Mouse (Mus musculus) hindbrain, embryonic 10.5 days (tissue): Measurements from ENCODE around the gene Slc26a10. TPM values are rescaled to one million over a fixed set of nuclear protein-coding genes. Genes with fewer than 3 reads are reported as not detected.

Experiments
- DNase-seq: peaks from one replicate; pipeline ENCODE4 v3.0.0-alpha.2; 2017; ENCODE audit warnings: low spot score
- H3K27ac ChIP-seq: fragments of 300-500 bp; sonication (generic); 2 replicates; pipeline ENCODE4 v1.5.1; 2016; ENCODE audit warnings: mild to moderate bottlenecking, moderate library complexity
- H3K27me3 ChIP-seq: fragments of 300-500 bp; sonication (generic); 2 replicates; pipeline ENCODE4 v1.6.1; 2016; ENCODE audit warnings: mild to moderate bottlenecking; ENCODE audit not compliant: poor library complexity, insufficient read depth, severe bottlenecking
- H3K36me3 ChIP-seq: fragments of 300-500 bp; sonication (generic); 2 replicates; pipeline ENCODE4 v1.6.1; 2016; ENCODE audit warnings: mild to moderate bottlenecking, moderate library complexity
- H3K4me1 ChIP-seq: fragments of 300-500 bp; sonication (generic); replicated peaks from 2 replicates; pipeline ENCODE4 v1.6.1; 2016; ENCODE audit warnings: mild to moderate bottlenecking
- H3K4me3 ChIP-seq: fragments of 300-500 bp; sonication (generic); 2 replicates; pipeline ENCODE4 v1.5.1; 2016; ENCODE audit warnings: mild to moderate bottlenecking, moderate library complexity
- H3K9me3 ChIP-seq: fragments of 300-500 bp; sonication (generic); 2 replicates; pipeline ENCODE4 v1.6.1; 2016; ENCODE audit warnings: mild to moderate bottlenecking, moderate library complexity
- WGBS: fragments of 180-500 bp; shearing (Covaris S2); methylation state at CpG from one replicate; pipeline ENCODE4 v1.1.7; 2016; 5-methylcytosine and 5-hydroxymethylcytosine counted together
- polyA plus RNA-seq: library from polyadenylated mRNA; unstranded; fragments of >200 nt; fragmentation: Nextera tagmentation; extraction: Ambion mirVana; gene quantifications from 2 replicates; pipeline ENCODE4 v1.2.1, GENCODE M21; 2016

Gene Slc26a10
- polyA plus RNA-seq, 1 experiment from 2014 or later: 1.6 TPM

GRCm38 (mm10) chr10:127211414-127211854 lies 31.0 kb upstream of the Slc26a10 start, which contains the start of gene Pip4k2c:
Gene Pip4k2c, minus strand, starts transcription at chr10:127211585.
- Histone ChIP-seq H3K9me3 (no peaks in the 10 kb centered on the region), H3K27ac (peak within 1 kb of the TSS; percentile 87), H3K4me1 (peaks cover 20% of the 10 kb centered on the region), H3K36me3 (peaks cover 25% of the 10 kb centered on the region), H3K4me3 (peak within 1 kb of the TSS; percentile 76), H3K27me3 (peaks cover 5% of the 10 kb centered on the region; the same call in 1 of the 2 replicates)
- WGBS: under 1% methylated on average over 47 of the region's 47 CpGs
- DNase-seq: peak; percentile 88

GRCm38 (mm10) chr10:127210961-127211405 lies 30.5 kb upstream of the Slc26a10 start:
- Histone ChIP-seq H3K27me3 (peaks cover 5% of the 10 kb centered on the region; the same call in 1 of the 2 replicates), H3K4me3 (peak overlapping the region; percentile 76), H3K27ac (peak overlapping the region; percentile 87), H3K9me3 (no peaks in the 10 kb centered on the region), H3K36me3 (peaks cover 30% of the 10 kb centered on the region), H3K4me1 (peaks cover 20% of the 10 kb centered on the region)
- no peak for DNase-seq
- WGBS: under 1% methylated on average over 25 of the region's 25 CpGs

DNA sequence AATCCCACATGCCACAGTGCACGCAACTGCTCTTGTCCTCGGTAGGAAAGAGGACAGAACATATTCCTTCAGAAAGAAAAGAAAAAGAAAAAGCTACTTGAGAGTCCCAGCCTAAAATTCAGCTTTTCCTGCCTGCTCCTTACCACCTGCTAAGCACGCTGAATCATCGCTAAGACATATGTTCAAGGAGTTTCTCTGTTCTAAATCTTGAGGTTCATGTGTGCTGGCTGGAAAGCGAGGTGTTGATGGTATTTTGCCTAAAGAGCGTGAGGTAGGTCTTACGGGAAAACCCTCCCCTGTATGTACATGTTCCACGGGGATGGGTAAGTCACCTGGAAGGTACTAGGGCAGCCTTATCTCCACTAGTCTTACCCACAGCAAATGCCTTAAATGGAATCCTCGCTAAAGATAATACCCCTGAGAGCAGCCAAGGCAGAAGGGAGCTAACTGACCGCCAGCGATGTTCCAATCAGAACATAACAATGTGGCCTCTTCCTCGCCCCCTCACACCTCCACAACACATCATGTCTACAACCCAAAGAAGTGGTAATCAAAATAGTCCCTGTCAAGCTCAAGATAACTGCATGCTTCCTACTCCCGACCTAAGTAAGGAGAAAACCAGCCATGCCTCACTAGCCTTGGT lies 29.6 kb upstream of the Slc26a10 start:
- Histone ChIP-seq H3K36me3 (peaks cover 39% of the 10 kb centered on the region), H3K27me3 (peaks cover 5% of the 10 kb centered on the region; the same call in 1 of the 2 replicates), H3K4me3 (peak overlapping the region; percentile 76), H3K4me1 (peaks cover 20% of the 10 kb centered on the region), H3K27ac (no peak overlapping the region), H3K9me3 (no peaks in the 10 kb centered on the region)
- DNase-seq: no peak
- WGBS: 89% methylated on average over 13 of the region's 13 CpGs

DNA sequence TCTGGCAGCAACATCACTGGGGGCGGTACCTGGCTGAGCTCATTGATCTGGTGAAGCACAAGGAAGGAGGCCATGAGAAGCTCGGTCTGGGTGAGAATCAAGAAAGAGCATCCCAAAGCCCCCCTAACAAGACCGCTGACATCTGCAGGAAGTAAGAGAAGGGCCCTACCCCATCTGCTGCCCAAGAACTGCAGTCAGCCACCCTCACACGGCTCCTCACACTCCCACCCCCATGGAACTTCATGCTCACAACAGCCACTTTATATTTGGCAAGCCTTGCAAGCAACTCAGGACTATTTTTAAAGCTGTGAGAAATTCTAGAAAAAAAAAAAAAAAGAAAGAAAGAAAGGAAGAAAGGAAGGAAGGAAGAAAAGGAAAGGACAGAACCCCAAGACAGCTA lies 28.5 kb upstream of the Slc26a10 start:
- Histone ChIP-seq H3K9me3 (no peaks in the 10 kb centered on the region), H3K4me3 (no peak overlapping the region), H3K27ac (no peak overlapping the region), H3K4me1 (peaks cover 20% of the 10 kb centered on the region), H3K27me3 (peaks cover 5% of the 10 kb centered on the region; the same call in 1 of the 2 replicates), H3K36me3 (peaks cover 49% of the 10 kb centered on the region)
- WGBS: 83% methylated on average over 4 of the region's 4 CpGs
- no peak for DNase-seq

DNA sequence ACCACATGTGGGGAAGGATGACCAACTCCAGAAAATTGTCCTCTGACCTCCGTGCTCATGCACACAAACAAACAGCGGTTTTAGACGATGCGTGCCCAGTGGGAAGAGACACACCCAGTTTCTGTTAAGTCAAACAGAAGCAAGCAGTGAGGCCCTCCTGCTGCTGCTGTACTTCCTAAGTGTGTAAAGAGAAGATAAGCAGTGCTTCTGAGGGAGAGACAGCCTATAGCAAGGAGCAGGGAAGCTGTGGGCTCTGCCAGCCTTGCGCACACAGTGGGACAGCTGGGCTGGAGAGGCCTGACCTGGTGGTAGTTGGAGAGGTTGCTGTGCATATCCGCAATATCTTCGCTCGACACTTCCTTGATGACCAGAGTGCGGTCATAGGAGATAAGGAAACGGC lies 24.9 kb upstream of the Slc26a10 start:
- H3K27me3 ChIP-seq: no peaks in the 10 kb centered on the region
- no peak overlapping the region for H3K4me3 ChIP-seq
- WGBS: 91% methylated on average over 10 of the region's 10 CpGs
- no peak overlapping the region for H3K27ac ChIP-seq
- H3K36me3 ChIP-seq: peaks cover 80% of the 10 kb centered on the region
- H3K9me3 ChIP-seq: no peaks in the 10 kb centered on the region
- DNase-seq: no peak
- peaks cover 12% of the 10 kb centered on the region for H3K4me1 ChIP-seq

- 93% methylated on average over 5 of the region's 5 CpGs for WGBS
- Histone ChIP-seq H3K9me3 (no peaks in the 10 kb centered on the region), H3K4me3 (no peak overlapping the region), H3K27ac (peak overlapping the region; percentile 10; the same call in 1 of the 2 replicates), H3K36me3 (peaks cover 88% of the 10 kb centered on the region), H3K4me1 (peaks cover 5% of the 10 kb centered on the region), H3K27me3 (no peaks in the 10 kb centered on the region)
- DNase-seq: no peak
Observed at GRCm38 (mm10) chr10:127204589-127204988, 24.1 kb upstream of the Slc26a10 start.

DNA sequence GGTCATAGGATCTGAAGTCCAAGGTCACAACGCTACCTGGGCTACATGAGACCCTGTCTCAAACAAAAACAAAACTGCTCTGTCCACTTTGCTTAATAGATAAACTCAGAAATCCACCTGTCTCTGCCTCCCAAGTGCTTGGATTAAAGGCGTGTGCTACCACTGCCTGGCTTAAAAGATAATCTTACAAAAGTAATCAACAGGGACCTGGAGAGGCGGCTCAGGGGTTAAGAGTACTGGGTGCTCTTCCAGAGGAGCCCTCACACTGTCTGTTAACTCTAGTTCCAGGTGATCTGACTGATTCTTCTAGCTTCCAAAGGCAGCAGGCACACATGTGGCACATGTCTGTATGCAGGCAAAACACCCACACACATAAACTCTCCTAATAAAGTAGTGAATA lies 22.7 kb upstream of the Slc26a10 start:
- H3K27ac ChIP-seq: no peak overlapping the region
- H3K36me3 ChIP-seq: peaks cover 94% of the 10 kb centered on the region
- no peaks in the 10 kb centered on the region for H3K27me3 ChIP-seq
- no peak overlapping the region for H3K4me3 ChIP-seq
- no peaks in the 10 kb centered on the region for H3K9me3 ChIP-seq
- WGBS: 92% methylated on average over 3 of the region's 3 CpGs
- DNase-seq: no peak
- peaks cover 5% of the 10 kb centered on the region; the same call in 1 of the 2 replicates for H3K4me1 ChIP-seq

DNA sequence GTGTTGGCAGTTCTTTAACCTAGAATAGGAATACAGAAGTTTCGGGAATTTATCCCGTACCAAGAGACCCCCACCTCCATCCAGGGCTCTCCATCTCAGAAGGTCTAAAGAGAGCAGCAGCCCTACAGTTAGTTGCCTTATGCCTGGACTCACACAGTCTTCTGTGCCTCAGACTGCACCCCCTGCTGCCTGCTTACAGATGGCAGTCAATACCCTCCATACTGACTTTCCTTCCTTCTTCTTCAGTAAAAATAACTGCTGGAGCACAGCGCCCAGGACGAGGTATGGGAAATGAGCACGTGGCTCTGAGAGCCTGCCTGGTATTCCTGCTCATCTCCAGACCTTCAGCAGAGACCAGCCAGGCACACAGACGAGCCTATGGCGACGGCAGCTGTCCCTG lies 19.8 kb upstream of the Slc26a10 start:
- Histone ChIP-seq H3K27me3 (no peaks in the 10 kb centered on the region), H3K4me3 (no peak overlapping the region), H3K27ac (no peak overlapping the region), H3K36me3 (peaks cover 77% of the 10 kb centered on the region), H3K9me3 (no peaks in the 10 kb centered on the region), H3K4me1 (peaks cover 29% of the 10 kb centered on the region)
- WGBS: 87% methylated on average over 8 of the region's 8 CpGs
- no peak for DNase-seq

GRCm38 (mm10) chr10:127199474-127199873 lies 19.0 kb upstream of the Slc26a10 start:
- peaks cover 69% of the 10 kb centered on the region for H3K36me3 ChIP-seq
- 86% methylated on average over 11 of the region's 11 CpGs for WGBS
- H3K4me1 ChIP-seq: peaks cover 35% of the 10 kb centered on the region
- H3K27me3 ChIP-seq: no peaks in the 10 kb centered on the region
- DNase-seq: no peak
- no peaks in the 10 kb centered on the region for H3K9me3 ChIP-seq
- H3K27ac ChIP-seq: no peak overlapping the region
- H3K4me3 ChIP-seq: no peak overlapping the region

DNA sequence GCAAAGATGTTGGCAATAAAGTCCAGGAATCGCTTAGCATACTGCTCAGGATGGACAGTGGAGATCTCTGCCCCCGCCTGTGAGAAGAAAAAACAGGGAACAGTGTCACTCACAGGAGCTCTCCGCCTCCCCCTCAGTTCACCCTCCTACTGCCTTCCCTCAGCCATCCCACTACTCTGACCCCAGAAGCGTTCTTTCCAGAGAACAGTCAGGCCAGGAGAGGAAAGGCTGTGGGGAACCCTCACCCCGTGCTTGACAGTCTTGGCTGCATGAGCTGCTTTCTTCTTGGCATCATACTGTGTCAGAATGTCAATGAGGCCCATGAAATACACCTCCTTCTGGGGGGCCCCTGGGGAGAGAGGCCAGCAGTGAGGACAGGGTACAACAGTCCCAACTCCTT lies 18.6 kb upstream of the Slc26a10 start:
- Histone ChIP-seq H3K9me3 (no peaks in the 10 kb centered on the region), H3K27ac (no peak overlapping the region), H3K4me1 (peaks cover 40% of the 10 kb centered on the region), H3K36me3 (peaks cover 66% of the 10 kb centered on the region), H3K4me3 (no peak overlapping the region), H3K27me3 (no peaks in the 10 kb centered on the region)
- WGBS: 63% methylated on average over 5 of the region's 5 CpGs
- DNase-seq: no peak

DNA sequence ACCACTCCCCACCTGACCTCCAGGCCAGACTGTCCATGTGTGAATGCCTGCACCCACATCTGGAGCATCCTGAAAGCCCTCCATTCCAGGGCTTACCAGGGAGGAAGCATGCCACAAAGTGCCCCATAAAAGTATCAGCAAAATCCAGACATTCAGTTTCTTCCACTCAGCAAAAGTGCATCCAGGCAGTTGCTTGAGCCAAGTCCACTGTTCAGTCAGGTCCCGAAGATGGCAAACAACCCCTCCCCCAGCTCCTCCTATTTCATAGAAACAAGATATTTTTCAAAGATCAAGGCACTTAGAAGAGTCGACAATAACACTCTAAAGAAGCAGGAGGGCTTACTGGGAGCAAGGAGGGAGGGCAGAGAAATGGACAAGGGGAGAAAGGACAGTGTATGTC lies 18.0 kb upstream of the Slc26a10 start:
- DNase-seq: no peak
- Histone ChIP-seq H3K4me3 (no peak overlapping the region), H3K9me3 (no peaks in the 10 kb centered on the region), H3K4me1 (peaks cover 40% of the 10 kb centered on the region), H3K36me3 (peaks cover 63% of the 10 kb centered on the region), H3K27me3 (no peaks in the 10 kb centered on the region), H3K27ac (no peak overlapping the region)
- WGBS: 64% methylated on average over 2 of the region's 2 CpGs

DNA sequence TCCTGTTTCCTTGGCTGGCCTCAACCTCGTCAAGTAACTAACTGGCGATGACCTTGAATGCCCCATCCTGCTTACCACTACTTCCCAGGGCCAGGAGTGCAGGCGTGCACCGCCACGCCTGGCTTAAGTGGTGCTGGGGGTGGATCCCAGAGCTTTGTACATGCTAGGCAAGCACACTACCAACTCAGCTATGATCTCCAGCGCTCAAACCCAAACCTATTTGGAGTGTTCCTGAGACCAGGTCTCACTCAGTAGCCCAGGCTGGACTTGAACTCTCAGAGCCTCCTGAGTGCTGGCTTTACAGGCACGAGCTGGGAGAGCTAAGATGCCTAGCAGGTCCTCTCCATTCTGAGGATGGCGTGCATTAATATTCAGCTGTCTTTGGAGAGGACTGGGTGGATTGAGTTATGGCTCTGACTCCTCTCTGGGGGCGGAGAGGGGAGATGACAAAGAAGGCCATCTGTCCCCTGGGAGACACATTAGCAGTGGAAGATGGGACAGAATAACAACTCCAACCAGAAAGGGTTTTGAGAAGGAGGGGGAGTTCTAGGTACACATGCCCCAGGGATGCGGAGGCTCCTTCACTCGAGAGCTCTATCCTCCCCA lies 17.2 kb upstream of the Slc26a10 start:
- Histone ChIP-seq H3K36me3 (peaks cover 63% of the 10 kb centered on the region), H3K27me3 (no peaks in the 10 kb centered on the region), H3K9me3 (no peaks in the 10 kb centered on the region), H3K27ac (peak overlapping the region; percentile 54; the same call in 1 of the 2 replicates), H3K4me1 (peaks cover 48% of the 10 kb centered on the region), H3K4me3 (no peak overlapping the region)
- DNase-seq: no peak
- WGBS: 90% methylated on average over 11 of the region's 11 CpGs

DNA sequence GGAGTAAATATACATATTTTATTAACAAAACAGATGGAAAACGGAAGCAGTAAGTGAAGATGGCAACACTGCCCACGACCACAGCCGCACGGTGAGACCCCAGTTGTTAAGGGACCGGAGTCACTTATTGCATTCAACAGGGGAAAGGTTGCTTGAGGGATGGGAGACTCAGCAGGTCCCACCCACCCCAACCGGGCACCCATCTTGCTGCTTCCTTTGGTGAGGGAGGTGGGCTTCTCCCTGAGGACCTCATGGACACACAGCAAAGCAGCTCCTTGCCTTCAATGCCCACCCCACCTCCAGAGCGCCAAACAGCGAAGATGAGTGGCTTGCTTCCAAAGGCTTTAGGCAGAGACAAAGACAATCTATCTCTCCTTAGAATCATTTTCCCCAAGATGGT lies 16.7 kb upstream of the Slc26a10 start:
- 90% methylated on average over 8 of the region's 8 CpGs for WGBS
- H3K4me3 ChIP-seq: no peak overlapping the region
- peaks cover 63% of the 10 kb centered on the region for H3K36me3 ChIP-seq
- no peak for DNase-seq
- peak overlapping the region; percentile 54; the same call in 1 of the 2 replicates for H3K27ac ChIP-seq
- no peaks in the 10 kb centered on the region for H3K9me3 ChIP-seq
- H3K4me1 ChIP-seq: peaks cover 49% of the 10 kb centered on the region
- no peaks in the 10 kb centered on the region for H3K27me3 ChIP-seq
